Mouse (Mus musculus): ENCODE data around the gene Sv2a. TPM values are rescaled to one million over a fixed set of nuclear protein-coding genes. Genes with fewer than 3 reads are reported as not detected.
"Not testable (repeated sequence)": the region's sequence is repeated elsewhere in the genome, so short reads cannot be mapped to it uniquely, and the experiment has no call there.

Sv2a gene
- polyA plus RNA-seq, 1 experiment from 2014 or later, result 0.29 TPM

DNA sequence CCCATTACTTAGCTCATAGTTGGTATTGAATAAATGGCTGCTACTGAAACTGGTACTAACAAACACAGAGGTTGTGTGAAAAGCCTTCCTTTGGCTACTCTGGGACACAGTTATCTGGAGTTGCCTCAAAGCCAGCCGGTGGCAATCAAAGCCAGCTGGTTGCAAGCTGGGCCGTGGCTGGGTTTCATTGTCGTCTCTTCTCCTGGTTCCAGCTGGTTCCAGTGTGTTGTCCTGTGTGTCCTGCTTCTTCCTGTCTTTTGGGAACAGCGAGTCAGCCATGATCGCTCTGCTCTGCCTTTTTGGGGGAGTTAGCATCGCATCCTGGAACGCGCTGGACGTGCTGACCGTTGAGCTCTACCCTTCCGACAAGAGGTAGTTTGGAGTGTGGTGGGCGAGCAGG, 12.0 kb downstream of the Sv2a start:
- Histone ChIP-seq H3K4me3 (ENCODE audit: inconsistent target) (no peak overlapping the region), H3K36me3 (ENCODE audit: inconsistent target) (no peaks in the 10 kb centered on the region), H3K27ac (no peak overlapping the region), H3K79me2 (ENCODE audit: inconsistent target) (no peaks in the 10 kb centered on the region)
- 96% methylated on average over 11 of the region's 12 CpGs for WGBS (ENCODE audit: missing documents)

DNA sequence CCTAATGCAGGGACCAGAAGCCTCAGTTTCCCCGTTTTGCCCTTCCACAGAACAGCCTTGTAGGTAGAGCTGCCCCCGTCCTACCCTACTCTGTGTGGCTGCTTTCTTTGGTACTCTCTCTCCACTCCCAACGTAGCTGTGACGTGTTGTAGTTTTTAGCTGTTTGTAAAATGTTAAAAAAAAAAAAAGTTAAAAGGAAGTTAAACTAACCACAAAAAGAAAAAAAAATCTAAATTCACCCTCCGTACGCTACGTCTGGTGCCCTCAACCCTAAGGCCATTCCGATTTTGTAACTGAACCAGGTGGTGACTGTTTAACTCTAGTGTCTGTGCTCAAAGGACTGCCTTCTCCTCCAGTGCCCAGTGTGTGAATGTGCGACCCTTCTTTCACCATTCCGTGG, 14.0 kb downstream of the Sv2a start:
- WGBS (ENCODE audit: missing documents), result 36% methylated on average over 10 of the region's 10 CpGs
- Histone ChIP-seq H3K79me2 (ENCODE audit: inconsistent target) (no peaks in the 10 kb centered on the region), H3K4me3 (ENCODE audit: inconsistent target) (no peak overlapping the region), H3K27ac (no peak overlapping the region), H3K36me3 (ENCODE audit: inconsistent target) (no peaks in the 10 kb centered on the region)

DNA sequence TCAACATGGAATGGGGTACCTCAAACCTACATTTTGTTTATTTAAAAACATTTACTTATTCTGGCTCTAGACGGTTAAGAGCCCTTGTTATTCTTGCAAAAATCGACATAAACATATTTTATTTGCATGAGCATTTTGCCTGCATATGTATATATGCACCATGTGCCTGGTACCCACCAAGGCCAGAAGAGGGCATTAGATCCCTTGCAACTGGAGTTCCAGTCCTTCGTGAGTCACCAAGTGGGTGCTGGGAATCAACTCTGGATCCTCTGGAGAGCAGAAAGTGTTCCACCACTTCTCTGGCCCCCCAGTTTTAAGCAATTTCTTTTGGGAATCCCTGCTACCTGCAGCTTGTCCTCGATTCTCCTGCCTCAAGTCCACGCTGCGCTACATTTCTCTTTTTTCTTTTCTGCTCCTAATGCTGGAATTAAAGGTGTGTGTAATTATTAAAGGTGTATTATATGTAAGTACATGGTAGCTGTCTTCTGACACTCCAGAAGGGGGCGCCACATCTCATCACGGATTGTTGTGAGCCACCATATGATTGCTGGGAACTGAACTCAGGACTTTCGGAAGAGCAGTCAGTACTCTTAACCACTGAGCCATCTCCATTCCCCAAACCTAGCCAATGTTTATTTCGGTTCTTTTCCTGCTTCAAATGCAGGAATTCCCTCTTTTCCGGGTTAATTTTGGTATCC, 14.8 kb downstream of the Sv2a start:
- Histone ChIP-seq H3K79me2 (ENCODE audit: inconsistent target) (no peaks in the 10 kb centered on the region), H3K36me3 (ENCODE audit: inconsistent target) (no peaks in the 10 kb centered on the region), H3K27ac (no peak overlapping the region), H3K4me3 (ENCODE audit: inconsistent target) (no peak overlapping the region)
- 92% methylated on average over 11 of the region's 11 CpGs for WGBS (ENCODE audit: missing documents)

DNA sequence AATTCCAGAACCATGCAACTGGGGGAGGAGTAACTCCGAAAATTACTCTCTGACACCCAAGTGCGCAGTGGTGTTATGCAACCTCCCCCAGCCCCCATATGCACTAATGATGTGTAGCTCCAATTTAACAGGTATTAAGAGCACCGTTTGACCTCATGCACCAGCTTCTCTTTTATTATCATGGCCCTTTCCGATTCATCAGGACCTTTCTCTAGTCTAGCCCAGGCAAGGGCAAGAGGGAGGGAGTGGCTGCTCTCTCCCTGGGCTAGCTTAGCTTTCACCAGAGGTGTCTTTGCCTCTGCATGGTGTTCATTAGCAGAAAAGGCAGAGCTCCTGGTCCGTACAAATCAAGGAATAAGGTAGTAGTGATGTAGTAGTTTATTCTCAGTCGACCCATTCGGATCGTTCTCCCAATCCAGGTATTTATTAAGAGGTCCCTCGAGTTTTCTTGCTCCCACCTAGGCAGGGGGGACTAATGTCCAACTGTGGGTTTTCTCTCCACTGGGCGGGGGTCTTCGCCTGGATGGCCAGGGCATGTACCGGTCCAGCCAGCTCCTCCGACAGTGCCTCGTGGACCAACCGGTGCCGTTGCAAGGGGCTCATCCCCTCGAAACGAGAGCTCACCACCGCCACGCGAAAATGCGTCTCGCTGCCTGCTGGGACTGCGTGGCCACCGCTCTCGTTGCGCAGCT, 15.6 kb downstream of the Sv2a start:
- peak overlapping the region; percentile 77; the same call in 1 of the 2 replicates for H3K27ac ChIP-seq
- H3K36me3 ChIP-seq (ENCODE audit: inconsistent target), result no peaks in the 10 kb centered on the region
- 19% methylated on average over 27 of the region's 27 CpGs for WGBS (ENCODE audit: missing documents)
- peak overlapping the region; percentile 74 for H3K4me3 ChIP-seq (ENCODE audit: inconsistent target)
- no peaks in the 10 kb centered on the region for H3K79me2 ChIP-seq (ENCODE audit: inconsistent target)

DNA sequence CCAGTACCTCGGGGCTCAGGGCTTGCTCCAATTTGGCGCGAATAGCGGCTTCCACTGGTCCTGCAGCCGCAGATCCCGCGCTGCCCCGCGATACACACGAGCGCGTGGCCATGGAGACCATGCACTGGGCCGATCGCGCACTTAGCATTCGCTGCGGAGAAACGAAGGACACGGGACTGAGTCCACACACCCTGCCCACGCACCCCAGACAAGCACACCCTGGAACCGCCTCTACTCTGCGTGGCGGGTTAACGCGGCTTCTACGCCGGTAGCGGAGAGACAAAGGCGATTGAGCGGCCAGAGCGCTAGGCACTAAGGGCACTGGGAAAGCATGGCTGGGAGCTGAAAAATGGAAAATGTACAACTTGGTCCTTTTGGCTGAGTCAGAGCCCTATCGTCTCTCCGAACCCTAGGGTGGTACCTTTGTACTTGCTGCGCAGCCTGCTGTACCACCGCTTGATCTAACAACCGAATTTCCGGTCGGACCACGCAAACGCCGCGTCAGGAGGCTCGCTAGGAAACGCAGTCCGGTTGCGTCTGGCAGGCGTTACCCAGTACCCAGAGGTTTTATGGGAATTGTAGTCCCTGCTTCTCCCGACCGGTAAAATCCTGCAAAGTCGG, 16.3 kb downstream of the Sv2a start:
- Histone ChIP-seq H3K79me2 (ENCODE audit: inconsistent target) (no peaks in the 10 kb centered on the region), H3K4me3 (ENCODE audit: inconsistent target) (peak overlapping the region; percentile 74), H3K36me3 (ENCODE audit: inconsistent target) (no peaks in the 10 kb centered on the region), H3K27ac (peak overlapping the region; percentile 77)
- under 1% methylated on average over 50 of the region's 50 CpGs for WGBS (ENCODE audit: missing documents)

DNA sequence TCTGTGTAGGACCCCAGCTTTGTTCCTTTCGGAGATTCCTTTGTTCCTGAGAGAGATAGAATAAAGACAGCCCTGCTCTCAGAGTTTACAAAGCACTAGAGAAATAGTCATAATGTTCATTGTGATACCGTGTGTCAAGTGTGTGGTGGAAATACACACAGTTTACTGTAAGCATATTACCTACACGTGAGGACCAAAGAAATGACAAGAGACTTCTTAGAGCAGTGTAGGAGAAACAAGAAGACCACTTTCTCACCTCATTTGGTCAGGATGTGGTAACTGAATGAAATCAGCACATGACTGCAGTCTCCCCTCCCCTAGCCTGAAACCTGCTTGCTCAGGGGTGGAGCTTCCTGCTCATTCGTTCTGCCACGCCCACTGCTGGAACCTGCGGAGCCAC, 17.2 kb downstream of the Sv2a start:
- 12% methylated on average over 3 of the region's 6 CpGs for WGBS (ENCODE audit: missing documents)
- no peaks in the 10 kb centered on the region for H3K36me3 ChIP-seq (ENCODE audit: inconsistent target)
- peak overlapping the region; percentile 74; the same call in 1 of the 2 replicates for H3K4me3 ChIP-seq (ENCODE audit: inconsistent target)
- H3K79me2 ChIP-seq (ENCODE audit: inconsistent target), result no peaks in the 10 kb centered on the region
- H3K27ac ChIP-seq, result no peak overlapping the region

DNA sequence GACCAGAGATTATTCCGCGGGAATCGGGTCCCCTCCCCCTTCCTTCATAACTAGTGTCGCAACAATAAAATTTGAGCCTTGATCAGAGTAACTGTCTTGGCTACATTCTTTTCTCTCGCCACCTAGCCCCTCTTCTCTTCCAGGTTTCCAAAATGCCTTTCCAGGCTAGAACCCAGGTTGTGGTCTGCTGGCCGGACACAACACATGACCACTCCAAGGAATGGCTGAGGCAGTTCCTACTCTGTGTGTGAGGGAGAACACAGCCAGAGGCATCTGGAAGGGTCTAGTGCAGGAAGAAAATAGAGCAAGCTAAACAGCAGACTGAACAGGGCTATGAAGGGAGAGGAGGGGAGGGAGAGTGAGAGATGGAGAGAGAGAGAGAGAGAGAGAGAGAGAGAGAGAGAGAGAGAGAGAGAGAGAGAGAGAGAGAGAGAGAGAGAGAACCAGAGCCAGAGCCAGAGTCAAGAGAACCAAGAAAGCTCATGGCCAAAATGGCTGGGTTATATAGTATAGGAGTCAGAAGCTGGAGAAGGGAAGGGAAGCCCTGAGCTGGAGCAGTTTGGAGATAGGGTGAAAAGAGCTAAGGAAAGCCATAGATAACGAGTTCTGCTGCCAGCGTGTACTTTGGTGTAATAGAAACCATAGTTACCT, 17.8 kb downstream of the Sv2a start:
- not testable (repeated sequence) for H3K36me3 ChIP-seq (ENCODE audit: inconsistent target); H3K79me2 ChIP-seq (ENCODE audit: inconsistent target); H3K27ac ChIP-seq; H3K4me3 ChIP-seq (ENCODE audit: inconsistent target)
- WGBS (ENCODE audit: missing documents), result 74% methylated on average over 3 of the region's 8 CpGs

DNA sequence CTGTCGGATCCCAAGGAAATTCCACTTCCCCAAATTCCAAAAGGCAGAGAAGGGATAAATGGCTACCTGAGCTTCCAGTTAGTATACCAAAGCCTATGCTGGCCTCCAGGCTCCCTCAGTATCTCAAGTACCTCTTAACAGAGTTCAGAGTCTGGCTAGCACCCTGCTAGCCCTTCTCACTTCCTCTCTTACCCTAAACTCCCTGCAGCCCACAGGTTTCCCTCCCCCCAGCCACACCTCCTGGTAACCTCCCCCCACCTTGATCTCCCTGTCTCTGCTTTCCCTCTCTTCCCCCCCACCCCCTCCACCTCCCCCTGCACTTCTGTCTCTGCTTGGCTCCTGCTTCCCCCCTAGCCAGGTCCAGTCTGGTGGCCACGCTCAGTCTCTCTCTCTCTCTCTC, 18.8 kb downstream of the Sv2a start:
- no peak overlapping the region for H3K27ac ChIP-seq
- H3K4me3 ChIP-seq (ENCODE audit: inconsistent target), result no peak overlapping the region
- no peaks in the 10 kb centered on the region for H3K79me2 ChIP-seq (ENCODE audit: inconsistent target)
- 64% methylated on average over 1 of the region's 2 CpGs for WGBS (ENCODE audit: missing documents)
- H3K36me3 ChIP-seq (ENCODE audit: inconsistent target), result no peaks in the 10 kb centered on the region

DNA sequence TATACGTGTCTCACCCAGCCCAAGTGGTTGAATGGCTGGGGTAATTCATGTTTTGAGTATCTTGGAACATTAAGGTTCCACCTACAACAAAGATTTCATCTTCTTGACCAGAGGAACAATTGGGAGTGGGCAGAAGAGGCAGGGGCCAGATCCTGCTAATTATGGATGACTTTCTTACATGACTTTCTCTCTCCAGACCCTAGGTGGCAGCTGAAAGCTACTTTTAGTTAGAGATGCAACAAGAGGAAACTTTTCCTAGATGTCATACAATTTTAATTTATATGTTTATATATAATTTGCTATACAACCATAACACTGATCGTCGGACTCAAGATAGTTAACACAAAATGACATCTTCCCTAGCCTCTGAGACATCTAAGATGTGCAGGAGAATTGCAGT, 26.9 kb downstream of the Sv2a start:
- H3K36me3 ChIP-seq (ENCODE audit: inconsistent target), result no peaks in the 10 kb centered on the region
- H3K79me2 ChIP-seq (ENCODE audit: inconsistent target), result no peaks in the 10 kb centered on the region
- no peak overlapping the region for H3K4me3 ChIP-seq (ENCODE audit: inconsistent target)
- H3K27ac ChIP-seq, result no peak overlapping the region
- 76% methylated on average over 3 of the region's 3 CpGs for WGBS (ENCODE audit: missing documents)

DNA sequence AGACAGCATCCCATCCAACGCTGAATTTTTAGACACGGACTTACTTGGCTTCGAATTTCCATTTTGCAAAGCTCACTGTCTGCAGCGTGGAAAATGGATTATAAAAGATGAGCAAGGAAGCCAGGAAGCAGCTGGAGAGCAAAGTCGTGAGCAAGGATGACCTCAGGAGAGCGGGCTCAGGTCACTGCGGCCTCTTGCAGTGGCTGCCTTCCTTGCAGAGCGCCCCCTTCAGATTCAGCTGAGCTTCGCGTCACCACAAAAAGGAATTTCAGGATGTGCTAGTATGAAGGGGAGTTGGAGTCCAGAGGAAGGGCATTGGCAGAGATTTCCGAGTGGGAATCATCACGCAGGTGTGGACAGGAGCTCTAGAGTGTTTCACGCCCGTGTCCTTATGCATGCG, 28.3 kb downstream of the Sv2a start:
- H3K79me2 ChIP-seq (ENCODE audit: inconsistent target), result no peaks in the 10 kb centered on the region
- H3K4me3 ChIP-seq (ENCODE audit: inconsistent target), result no peak overlapping the region
- H3K27ac ChIP-seq, result no peak overlapping the region
- H3K36me3 ChIP-seq (ENCODE audit: inconsistent target), result no peaks in the 10 kb centered on the region
- WGBS (ENCODE audit: missing documents), result 56% methylated on average over 15 of the region's 15 CpGs

DNA sequence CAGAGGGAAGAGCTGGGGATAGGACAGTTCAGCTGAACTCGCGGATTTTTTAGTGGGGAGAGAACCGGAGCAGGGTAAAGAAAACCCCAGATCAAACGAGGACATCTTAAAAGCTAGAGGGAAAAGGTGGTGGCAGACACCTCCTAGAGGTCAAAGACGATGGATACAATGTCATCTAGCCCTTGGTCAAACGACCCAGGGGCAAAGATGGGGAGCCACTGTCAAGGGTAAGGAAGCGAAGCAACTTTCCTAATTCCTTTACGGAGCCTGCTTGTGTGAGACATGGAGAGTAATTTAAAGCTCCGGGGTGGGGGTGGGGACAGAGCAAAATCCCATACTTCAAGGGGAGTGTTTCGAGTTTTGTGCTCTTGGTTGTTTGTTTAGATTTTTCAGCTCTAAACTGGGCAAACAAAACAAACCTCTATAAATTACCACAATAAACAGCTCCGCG, 38.3 kb downstream of the Sv2a start:
- under 1% methylated on average over 12 of the region's 12 CpGs for WGBS (ENCODE audit: missing documents)
- Histone ChIP-seq H3K27ac (peak overlapping the region; percentile 95), H3K36me3 (ENCODE audit: inconsistent target) (no peaks in the 10 kb centered on the region), H3K79me2 (ENCODE audit: inconsistent target) (peaks cover 27% of the 10 kb centered on the region), H3K4me3 (ENCODE audit: inconsistent target) (peak overlapping the region; percentile 74)

DNA sequence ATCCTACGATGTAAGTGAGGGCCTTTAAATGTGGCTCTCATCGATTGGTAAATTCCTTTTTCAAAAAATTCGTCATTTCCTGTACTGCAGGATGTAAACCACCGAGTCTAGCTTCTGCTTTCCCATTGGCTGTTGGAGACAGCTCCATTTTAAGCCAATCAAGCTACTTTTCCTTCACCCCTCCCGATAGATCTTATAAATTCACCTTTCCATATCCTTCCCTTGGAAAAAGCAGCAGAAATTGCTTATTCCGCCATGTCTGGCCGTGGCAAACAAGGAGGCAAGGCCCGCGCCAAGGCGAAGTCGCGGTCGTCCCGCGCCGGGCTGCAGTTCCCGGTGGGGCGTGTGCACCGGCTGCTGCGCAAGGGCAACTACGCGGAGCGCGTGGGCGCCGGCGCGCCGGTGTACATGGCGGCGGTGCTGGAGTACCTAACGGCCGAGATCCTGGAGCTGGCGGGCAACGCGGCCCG, 38.7 kb downstream of the Sv2a start, which contains the start of the genes Bola1 and Hist2h2ab:
Gene Bola1, minus strand, starts transcription at position 49 of the 470 bp plus-strand sequence.
Gene Hist2h2ab, plus strand, starts transcription at position 205 of the 470 bp plus-strand sequence.
- WGBS (ENCODE audit: missing documents), result 0% methylated on average over 31 of the region's 37 CpGs
- no peaks in the 10 kb centered on the region for H3K36me3 ChIP-seq (ENCODE audit: inconsistent target)
- peak within 1 kb of the TSS; percentile 95 for H3K27ac ChIP-seq
- peak within 1 kb of the TSS; percentile 74 for H3K4me3 ChIP-seq (ENCODE audit: inconsistent target)
- H3K79me2 ChIP-seq (ENCODE audit: inconsistent target), result peaks cover 31% of the 10 kb centered on the region

DNA sequence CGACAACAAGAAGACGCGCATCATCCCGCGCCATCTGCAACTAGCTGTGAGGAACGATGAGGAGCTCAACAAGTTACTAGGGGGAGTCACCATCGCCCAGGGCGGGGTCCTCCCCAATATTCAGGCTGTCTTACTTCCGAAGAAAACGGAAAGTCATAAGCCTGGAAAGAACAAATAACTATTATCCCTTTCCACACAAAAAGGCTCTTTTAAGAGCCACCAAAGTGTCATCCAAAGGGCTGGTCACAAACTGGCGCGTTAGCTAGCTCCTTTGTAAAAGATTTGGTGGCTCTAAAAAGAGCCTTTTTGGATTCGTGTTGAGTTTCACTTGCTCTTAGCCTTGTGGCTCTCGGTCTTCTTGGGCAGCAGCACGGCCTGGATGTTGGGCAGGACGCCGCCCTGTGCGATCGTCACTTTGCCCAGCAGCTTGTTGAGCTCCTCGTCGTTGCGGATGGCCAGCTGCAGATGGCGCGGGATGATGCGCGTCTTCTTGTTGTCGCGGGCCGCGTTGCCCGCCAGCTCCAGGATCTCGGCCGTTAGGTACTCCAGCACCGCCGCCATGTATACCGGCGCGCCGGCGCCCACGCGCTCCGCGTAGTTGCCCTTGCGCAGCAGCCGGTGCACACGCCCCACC, 39.3 kb downstream of the Sv2a start:
- not testable (repeated sequence) for H3K36me3 ChIP-seq (ENCODE audit: inconsistent target)
- peak overlapping the region; percentile 95 for H3K27ac ChIP-seq
- peak overlapping the region; percentile 74 for H3K4me3 ChIP-seq (ENCODE audit: inconsistent target)
- under 1% methylated on average over 18 of the region's 47 CpGs for WGBS (ENCODE audit: missing documents)
- H3K79me2 ChIP-seq (ENCODE audit: inconsistent target), result peaks cover 37% of the 10 kb centered on the region

All from macrophage (primary cell).